Mouse (Mus musculus) kidney, embryonic 15.5 days (tissue): Measurements from ENCODE around the gene Nhp2. TPM values are rescaled to one million over a fixed set of nuclear protein-coding genes. Genes with fewer than 3 reads are reported as not detected.

Source experiments
- ATAC-seq: fragments of 200-750 bp; cut with Nextera tagmentation; replicated peaks from 2 replicates; pipeline ENCODE4 v1.8.0; 2017; ENCODE audit warnings: moderate TSS enrichment; ENCODE audit not compliant: low FRiP score
- H3K27ac ChIP-seq: fragments of 300-500 bp; sonication (generic); 2 replicates; pipeline ENCODE4 v1.5.1; 2015; ENCODE audit warnings: mild to moderate bottlenecking, inconsistent platforms
- H3K27me3 ChIP-seq: fragments of 300-500 bp; sonication (generic); 2 replicates; pipeline ENCODE4 v1.6.1; 2015; ENCODE audit warnings: inconsistent platforms
- H3K36me3 ChIP-seq: fragments of 300-500 bp; sonication (generic); 2 replicates; pipeline ENCODE4 v1.6.1; 2015; ENCODE audit warnings: inconsistent platforms
- H3K4me1 ChIP-seq: fragments of 300-500 bp; sonication (generic); 2 replicates; pipeline ENCODE4 v1.6.1; 2015; ENCODE audit warnings: inconsistent platforms
- H3K4me2 ChIP-seq: fragments of 300-500 bp; sonication (generic); 2 replicates; pipeline ENCODE4 v1.6.1; 2015; ENCODE audit warnings: moderate library complexity, mild to moderate bottlenecking, inconsistent platforms
- H3K4me3 ChIP-seq: fragments of 300-500 bp; sonication (generic); replicated peaks from 2 replicates; pipeline ENCODE4 v1.5.1; 2015; ENCODE audit warnings: mild to moderate bottlenecking, inconsistent platforms
- H3K9ac ChIP-seq: fragments of 300-500 bp; sonication (generic); 2 replicates; pipeline ENCODE4 v1.6.1; 2015; ENCODE audit warnings: mild to moderate bottlenecking, inconsistent platforms
- H3K9me3 ChIP-seq: fragments of 300-500 bp; sonication (generic); replicated peaks from 2 replicates; pipeline ENCODE4 v1.6.1; 2016; ENCODE audit warnings: inconsistent platforms
- WGBS: fragments of 180-500 bp; shearing (Covaris S2); methylation state at CpG from one replicate; pipeline ENCODE4 v1.1.7; 2015; ENCODE audit warnings: mixed read lengths; 5-methylcytosine and 5-hydroxymethylcytosine counted together
- polyA plus RNA-seq: library from polyadenylated mRNA; unstranded; fragments of >200 nt; fragmentation: Nextera tagmentation; extraction: Ambion mirVana; gene quantifications from 2 replicates; pipeline ENCODE4 v1.2.1, GENCODE M21; 2015

Nhp2 gene
- polyA plus RNA-seq, 1 experiment from 2014 or later, result 163 TPM

DNA sequence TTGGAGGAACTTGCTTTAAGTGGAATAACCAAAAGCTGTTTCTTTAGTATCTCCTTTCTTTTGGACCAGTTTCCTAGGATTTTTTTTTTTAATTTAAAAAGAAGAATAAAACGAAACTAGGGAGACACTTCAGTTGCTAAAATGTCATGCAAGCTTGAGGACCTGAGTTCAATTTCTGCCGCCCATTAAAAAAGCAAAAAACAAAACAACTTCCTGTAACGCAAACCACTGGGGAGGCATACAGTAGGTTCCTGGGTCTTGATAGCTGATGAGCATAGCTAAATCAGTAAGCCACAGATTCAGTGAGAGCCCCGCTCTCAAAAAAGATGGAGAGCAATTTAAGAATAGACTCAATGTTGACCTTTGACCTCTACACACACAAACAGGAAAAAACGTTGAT lies 19.0 kb downstream of the Nhp2 start:
- H3K4me2 ChIP-seq, result peak overlapping the region; percentile 57
- H3K4me3 ChIP-seq, result no peak overlapping the region
- H3K36me3 ChIP-seq, result peaks cover 16% of the 10 kb centered on the region
- ATAC-seq, result no peak
- H3K4me1 ChIP-seq, result peaks cover 28% of the 10 kb centered on the region
- no peaks in the 10 kb centered on the region for H3K9me3 ChIP-seq
- H3K27ac ChIP-seq, result peak overlapping the region; percentile 64
- WGBS, result 71% methylated on average over 5 of the region's 5 CpGs
- no peak overlapping the region for H3K9ac ChIP-seq
- H3K27me3 ChIP-seq, result no peaks in the 10 kb centered on the region

DNA sequence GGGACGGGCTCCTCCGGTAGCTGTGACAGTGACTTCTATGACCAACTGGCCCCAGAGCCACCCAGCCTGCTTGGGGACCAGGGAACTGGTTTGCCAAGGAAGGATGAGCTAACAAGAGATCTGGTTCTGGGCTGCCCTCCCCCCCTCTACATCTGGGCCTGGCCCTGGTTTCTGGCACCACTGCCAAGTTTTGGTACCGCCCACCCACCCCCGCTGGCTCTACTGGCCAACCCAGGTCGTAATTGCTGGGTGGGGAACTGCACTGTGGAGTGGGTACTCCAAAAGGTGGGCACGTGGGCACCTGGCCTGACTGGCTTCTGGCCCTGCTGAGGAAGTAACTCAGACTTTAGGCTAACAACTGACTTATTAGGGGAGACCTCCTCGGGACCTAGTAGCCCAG lies 21.2 kb downstream of the Nhp2 start:
- H3K4me2 ChIP-seq, result no peak overlapping the region
- H3K36me3 ChIP-seq, result peaks cover 39% of the 10 kb centered on the region
- no peaks in the 10 kb centered on the region for H3K27me3 ChIP-seq
- no peaks in the 10 kb centered on the region for H3K9me3 ChIP-seq
- H3K4me3 ChIP-seq, result no peak overlapping the region
- no peak for ATAC-seq
- no peak overlapping the region for H3K27ac ChIP-seq
- H3K4me1 ChIP-seq, result peaks cover 32% of the 10 kb centered on the region
- no peak overlapping the region for H3K9ac ChIP-seq
- WGBS, result 79% methylated on average over 7 of the region's 7 CpGs

DNA sequence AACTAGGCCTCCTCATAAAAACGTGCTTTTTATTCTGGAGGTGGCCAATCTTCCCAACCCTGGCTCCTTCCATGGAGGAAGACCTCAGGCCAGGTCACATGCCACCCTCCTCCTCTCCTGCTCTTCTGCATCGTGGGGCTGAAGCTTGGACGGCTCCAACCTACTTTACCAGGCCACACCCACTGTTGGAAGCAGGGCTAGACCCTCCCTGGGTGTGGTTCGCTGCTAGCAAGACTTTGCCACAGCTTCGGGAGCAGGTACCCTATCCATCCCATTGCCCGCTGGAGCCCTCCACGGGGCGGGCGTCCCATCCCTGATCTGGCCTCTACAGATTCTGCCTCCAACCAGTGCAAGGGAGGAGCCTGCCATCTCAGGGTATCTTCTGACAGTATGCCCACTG lies 23.7 kb downstream of the Nhp2 start:
- Histone ChIP-seq H3K27ac (no peak overlapping the region), H3K4me2 (no peak overlapping the region), H3K9me3 (no peaks in the 10 kb centered on the region), H3K36me3 (peaks cover 40% of the 10 kb centered on the region), H3K27me3 (no peaks in the 10 kb centered on the region), H3K9ac (no peak overlapping the region), H3K4me3 (no peak overlapping the region), H3K4me1 (peaks cover 35% of the 10 kb centered on the region)
- no peak for ATAC-seq
- WGBS, result 74% methylated on average over 9 of the region's 9 CpGs

- 69% methylated on average over 15 of the region's 15 CpGs for WGBS
- peaks cover 39% of the 10 kb centered on the region for H3K4me1 ChIP-seq
- H3K4me3 ChIP-seq, result no peak overlapping the region
- H3K27ac ChIP-seq, result no peak overlapping the region
- peaks cover 40% of the 10 kb centered on the region for H3K36me3 ChIP-seq
- H3K9me3 ChIP-seq, result no peaks in the 10 kb centered on the region
- H3K4me2 ChIP-seq, result no peak overlapping the region
- H3K9ac ChIP-seq, result no peak overlapping the region
- ATAC-seq, result no peak
- H3K27me3 ChIP-seq, result no peaks in the 10 kb centered on the region
These were observed 24.2 kb downstream of the Nhp2 start for GRCm38 (mm10) chr11:51643761-51644160.

- Histone ChIP-seq H3K9me3 (no peaks in the 10 kb centered on the region), H3K9ac (no peak overlapping the region), H3K36me3 (peaks cover 40% of the 10 kb centered on the region), H3K27me3 (no peaks in the 10 kb centered on the region), H3K27ac (no peak overlapping the region), H3K4me1 (peaks cover 43% of the 10 kb centered on the region), H3K4me3 (no peak overlapping the region), H3K4me2 (no peak overlapping the region)
- ATAC-seq, result no peak
- WGBS, result 77% methylated on average over 16 of the region's 16 CpGs
These were observed 24.7 kb downstream of the Nhp2 start for GRCm38 (mm10) chr11:51644217-51644616.

GRCm38 (mm10) chr11:51645293-51645692 lies 25.8 kb downstream of the Nhp2 start:
- H3K4me1 ChIP-seq, result peaks cover 54% of the 10 kb centered on the region
- H3K27me3 ChIP-seq, result no peaks in the 10 kb centered on the region
- H3K9ac ChIP-seq, result no peak overlapping the region
- WGBS, result 63% methylated on average over 13 of the region's 13 CpGs
- no peaks in the 10 kb centered on the region for H3K9me3 ChIP-seq
- no peak overlapping the region for H3K27ac ChIP-seq
- H3K4me3 ChIP-seq, result no peak overlapping the region
- peaks cover 40% of the 10 kb centered on the region for H3K36me3 ChIP-seq
- 0 out of 2 replicates have a peak overlapping the region, but pooled peaks have one; percentile 17 for H3K4me2 ChIP-seq
- ATAC-seq, result no peak

- peak overlapping the region; percentile 17; the same call in 1 of the 2 replicates for H3K4me2 ChIP-seq
- peaks cover 62% of the 10 kb centered on the region for H3K4me1 ChIP-seq
- H3K4me3 ChIP-seq, result no peak overlapping the region
- no peaks in the 10 kb centered on the region for H3K27me3 ChIP-seq
- no peak for ATAC-seq
- 64% methylated on average over 7 of the region's 7 CpGs for WGBS
- peak overlapping the region; percentile 84 for H3K27ac ChIP-seq
- H3K9me3 ChIP-seq, result no peaks in the 10 kb centered on the region
- peaks cover 40% of the 10 kb centered on the region for H3K36me3 ChIP-seq
- no peak overlapping the region for H3K9ac ChIP-seq
These were observed 26.7 kb downstream of the Nhp2 start for GRCm38 (mm10) chr11:51646245-51646644.

DNA sequence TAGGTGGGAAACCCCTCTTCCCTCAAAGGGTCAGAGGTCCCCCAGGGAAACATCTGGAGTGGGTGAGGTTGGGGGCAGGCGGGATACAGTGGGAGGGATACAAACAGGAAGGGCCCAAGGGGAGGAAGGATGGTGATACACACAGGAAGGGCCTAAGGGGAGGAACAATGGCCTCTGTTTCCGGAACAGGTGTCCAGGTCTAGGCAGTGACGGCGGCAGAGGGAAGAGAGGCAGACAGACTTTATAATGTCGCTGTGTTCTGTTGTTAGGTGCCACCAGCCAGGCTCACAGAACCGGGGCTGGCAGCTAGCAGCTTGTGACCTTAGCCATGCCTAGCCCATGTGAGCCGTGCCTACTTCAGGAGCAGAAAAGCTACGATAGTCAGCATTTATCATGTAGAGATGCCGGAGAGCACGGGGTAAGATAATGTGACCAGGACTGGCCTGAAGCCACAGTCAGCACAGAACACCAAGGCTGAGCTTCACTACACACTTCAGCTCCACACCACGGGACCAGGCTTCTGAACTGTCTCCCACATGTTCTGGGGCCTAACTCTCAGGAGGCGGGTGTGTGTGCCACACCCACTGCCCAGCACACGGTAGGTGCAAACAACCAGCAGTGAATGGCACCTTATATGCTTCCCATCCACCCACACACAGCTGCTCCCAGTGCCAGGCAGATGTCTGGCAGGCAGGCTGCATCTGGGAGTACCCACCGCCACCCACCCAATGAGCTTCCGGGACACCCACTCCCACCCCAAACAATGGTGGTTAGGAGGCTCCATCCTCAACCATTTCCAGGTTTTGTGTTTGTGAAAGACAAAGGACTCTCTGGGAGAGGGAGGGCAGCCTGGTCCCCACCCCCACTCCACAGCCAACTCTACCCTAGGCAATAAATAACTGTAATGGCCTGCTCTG lies 27.5 kb downstream of the Nhp2 start:
- Histone ChIP-seq H3K36me3 (peaks cover 38% of the 10 kb centered on the region), H3K9ac (no peak overlapping the region), H3K27me3 (no peaks in the 10 kb centered on the region), H3K9me3 (no peaks in the 10 kb centered on the region), H3K4me1 (peaks cover 62% of the 10 kb centered on the region), H3K4me3 (peak overlapping the region; percentile 5; the same call in 1 of the 2 replicates), H3K27ac (peak overlapping the region; percentile 84), H3K4me2 (peak overlapping the region; percentile 97; the same call in 1 of the 2 replicates)
- 57% methylated on average over 15 of the region's 15 CpGs for WGBS
- no peak for ATAC-seq

DNA sequence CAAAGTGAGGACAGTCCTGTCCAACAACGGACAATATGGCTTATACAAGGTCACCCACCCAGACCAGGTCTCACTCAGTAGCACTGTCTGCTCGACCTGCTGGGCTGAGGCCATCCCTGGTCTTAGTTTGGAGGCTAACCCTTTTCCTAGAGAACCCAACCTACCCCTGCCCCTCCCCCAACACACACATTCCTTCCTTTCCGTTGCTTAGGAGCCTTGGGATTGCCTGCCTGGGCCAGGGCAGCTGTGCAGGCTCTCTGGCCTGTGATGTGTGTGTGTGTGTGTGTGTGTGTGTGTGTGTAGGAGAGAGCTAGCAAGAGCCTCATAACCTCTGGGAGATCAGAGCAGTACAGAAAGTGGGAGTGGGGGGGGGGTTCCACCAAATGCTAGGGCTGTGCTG lies 29.0 kb downstream of the Nhp2 start:
- Histone ChIP-seq H3K36me3 (peaks cover 23% of the 10 kb centered on the region), H3K27me3 (no peaks in the 10 kb centered on the region), H3K4me3 (peak overlapping the region; percentile 61), H3K27ac (peak overlapping the region; percentile 83), H3K9me3 (no peaks in the 10 kb centered on the region), H3K4me2 (peak overlapping the region; percentile 97), H3K4me1 (peaks cover 62% of the 10 kb centered on the region), H3K9ac (peak overlapping the region; percentile 68; the same call in 1 of the 2 replicates)
- WGBS, result 28% methylated on average over 3 of the region's 3 CpGs
- no peak for ATAC-seq

DNA sequence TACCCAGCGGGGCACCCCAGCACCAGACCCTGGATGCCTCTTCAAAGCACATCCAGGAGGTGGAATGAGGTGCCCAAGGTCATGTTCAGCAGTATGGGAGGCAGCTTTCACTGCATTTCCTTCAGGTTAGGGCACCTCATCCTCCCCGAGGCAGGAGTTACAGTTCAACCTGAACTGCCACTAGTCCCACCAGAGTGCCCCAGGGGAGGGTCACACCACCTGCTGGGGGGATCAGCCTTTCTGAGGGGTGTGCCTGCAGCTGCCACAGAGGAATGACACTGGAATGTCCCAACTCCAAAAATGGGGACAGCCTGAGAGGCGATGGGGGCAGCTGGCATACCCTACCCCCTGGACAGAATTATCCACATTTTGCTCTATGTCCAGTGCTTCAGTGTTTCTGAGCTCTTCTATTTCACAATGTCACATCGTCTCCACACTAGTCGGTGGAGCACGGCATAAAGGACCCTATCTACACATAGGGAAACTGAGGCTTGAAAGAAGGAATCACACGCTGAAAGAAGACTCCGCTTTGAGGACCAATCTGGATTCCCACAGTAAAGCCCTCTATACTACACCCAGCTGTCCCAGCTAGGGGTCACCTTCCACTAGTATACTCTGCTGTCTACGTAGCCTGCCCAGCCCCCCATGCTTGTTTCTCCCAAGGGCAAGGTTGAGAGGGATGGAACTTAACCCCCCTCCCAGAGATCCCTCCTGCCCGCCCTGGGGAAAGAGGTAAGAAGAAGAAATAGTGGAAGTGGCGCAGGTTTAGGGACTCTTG lies 29.8 kb downstream of the Nhp2 start:
- Histone ChIP-seq H3K9ac (peak overlapping the region; percentile 68), H3K4me1 (peaks cover 60% of the 10 kb centered on the region), H3K9me3 (no peaks in the 10 kb centered on the region), H3K27ac (peak overlapping the region; percentile 83), H3K36me3 (peaks cover 15% of the 10 kb centered on the region), H3K4me2 (peak overlapping the region; percentile 97), H3K4me3 (peak overlapping the region; percentile 61), H3K27me3 (no peaks in the 10 kb centered on the region)
- 33% methylated on average over 11 of the region's 11 CpGs for WGBS
- no peak for ATAC-seq

- H3K36me3 ChIP-seq, result peaks cover 14% of the 10 kb centered on the region
- H3K9me3 ChIP-seq, result no peaks in the 10 kb centered on the region
- WGBS, result 2% methylated on average over 7 of the region's 7 CpGs
- H3K4me2 ChIP-seq, result peak overlapping the region; percentile 97
- peak overlapping the region; percentile 68 for H3K9ac ChIP-seq
- H3K27me3 ChIP-seq, result no peaks in the 10 kb centered on the region
- H3K4me1 ChIP-seq, result peaks cover 60% of the 10 kb centered on the region
- H3K27ac ChIP-seq, result peak overlapping the region; percentile 83; the same call in 1 of the 2 replicates
- 0 out of 2 replicates have a peak, but pooled peaks have one; percentile 19 for ATAC-seq
- peak overlapping the region; percentile 61 for H3K4me3 ChIP-seq
These were observed 30.3 kb downstream of the Nhp2 start for GRCm38 (mm10) chr11:51649889-51650199.

GRCm38 (mm10) chr11:51650261-51650660 lies 30.7 kb downstream of the Nhp2 start:
- ATAC-seq, result peak; percentile 30
- Histone ChIP-seq H3K36me3 (peaks cover 10% of the 10 kb centered on the region), H3K27me3 (no peaks in the 10 kb centered on the region), H3K4me2 (peak overlapping the region; percentile 97), H3K4me1 (peaks cover 56% of the 10 kb centered on the region), H3K4me3 (peak overlapping the region; percentile 61), H3K9ac (peak overlapping the region; percentile 68), H3K9me3 (no peaks in the 10 kb centered on the region), H3K27ac (peak overlapping the region; percentile 83)
- 0% methylated on average over 30 of the region's 30 CpGs for WGBS
